Mouse (Mus musculus): ENCODE results near the gene Ints14.

DNA sequence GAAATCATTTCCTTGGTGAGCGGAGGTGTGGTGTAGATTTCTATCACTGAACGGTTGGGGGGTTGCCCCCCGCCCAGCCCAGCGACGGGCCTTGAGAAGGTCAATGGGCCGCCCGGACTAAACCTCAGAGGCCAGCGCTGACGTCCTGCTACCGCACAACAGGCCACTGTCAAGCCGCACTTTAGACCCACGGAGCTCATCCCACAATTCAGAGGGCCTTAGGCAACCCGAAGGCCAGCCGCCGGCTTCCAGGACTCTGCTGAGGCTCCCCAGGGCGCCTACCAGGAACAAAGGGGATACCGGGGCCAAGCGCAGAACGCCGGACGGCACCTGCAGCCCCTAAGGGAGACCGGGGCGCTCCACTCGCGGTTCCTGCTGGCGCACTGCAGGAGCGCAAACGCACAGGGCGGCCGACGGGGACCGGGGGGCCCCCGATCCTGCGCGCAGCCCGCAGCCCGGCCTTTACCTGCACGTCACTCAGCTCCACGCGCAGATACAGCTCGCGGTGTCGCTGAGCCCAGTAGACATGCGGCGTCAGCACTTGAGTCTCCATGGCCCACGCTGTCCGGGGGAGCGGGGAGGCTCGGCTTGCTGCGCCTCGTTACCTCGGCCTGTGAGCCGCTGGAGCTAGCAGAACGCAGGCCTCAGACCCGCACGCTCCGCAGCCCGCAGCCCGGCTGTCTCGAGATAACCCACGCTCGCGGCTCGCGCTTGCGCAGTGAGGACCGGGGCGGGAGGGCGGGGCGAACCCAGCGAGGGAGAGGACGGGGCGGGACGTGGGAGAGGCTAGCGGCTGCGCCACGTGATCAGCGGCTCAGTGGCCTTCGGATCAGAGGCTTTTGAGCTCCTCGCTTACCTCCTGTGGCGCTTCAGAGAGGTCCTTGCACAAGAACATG, 60.5 kb downstream of the Ints14 start, which contains the start of gene Hacd3:
- TF ChIP-seq CTCF (IDR thresholded peaks at IDR 0.05; ENCODE audit: control insufficient read depth, insufficient read depth, insufficient replicate concordance, low read depth, low read length), result no peak
- peak; percentile 85 for TF ChIP-seq POLR2A (IDR thresholded peaks at IDR 0.05; ENCODE audit: control insufficient read depth, low read depth, low read length)

All from testis, adult 2 months (tissue).